Mouse (Mus musculus): Measurements from ENCODE around the gene H2-M10.3.

DNA sequence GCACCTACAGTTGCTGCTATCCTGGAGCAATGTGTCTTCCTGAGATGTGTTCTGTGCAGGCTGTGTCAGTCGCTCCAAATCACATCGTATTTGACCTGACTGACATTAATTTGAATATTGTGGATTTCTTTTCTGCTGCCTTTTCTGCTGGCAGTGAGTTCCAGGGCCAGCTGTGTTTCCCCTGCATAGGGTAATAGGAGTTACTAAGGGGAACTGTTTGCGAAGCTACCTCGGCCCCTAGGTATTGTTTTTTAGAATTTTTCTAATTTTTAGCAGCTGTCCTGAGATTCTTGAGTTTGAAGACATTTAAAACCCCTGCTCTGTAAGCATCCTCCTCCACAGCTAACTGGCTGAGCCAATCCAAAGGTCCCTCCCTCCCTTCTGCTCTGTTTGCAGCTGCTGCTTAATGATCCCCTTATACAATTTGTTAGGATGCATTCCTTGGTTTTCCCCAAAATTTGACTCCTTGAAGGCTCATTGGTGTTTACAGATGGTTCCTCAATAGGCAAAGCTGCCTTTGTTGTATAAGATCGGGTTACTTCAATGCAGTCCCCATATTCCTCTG is 52.4 kb downstream of the H2-M10.3 start:
- TF ChIP-seq CTCF (IDR thresholded peaks at IDR 0.05 in 2 of 3, conservative IDR thresholded peaks at IDR 0.05 in 1 of 3; ENCODE audit: control insufficient read depth in 1 of 3, insufficient read depth in 1 of 3, low read depth in 2 of 3, low read length in 3 of 3, poor library complexity in 1 of 3, severe bottlenecking in 1 of 3) (no peak), MXI1 (IDR thresholded peaks at IDR 0.05; ENCODE audit: low read depth, low read length) (no peak), RCOR1 (IDR thresholded peaks at IDR 0.05; ENCODE audit: low read depth, low read length) (no peak), KAT2A (conservative IDR thresholded peaks at IDR 0.05; ENCODE audit: low read depth, low read length) (no peak), POLR2A (IDR thresholded peaks at IDR 0.05; ENCODE audit: control insufficient read depth in 1 of 2, insufficient read depth in 1 of 2, low read depth in 1 of 2, low read length in 2 of 2, poor library complexity in 1 of 2) (no peak), NELFE (IDR thresholded peaks at IDR 0.05; ENCODE audit: low read depth, low read length) (no peak), MAX (IDR thresholded peaks at IDR 0.05; ENCODE audit: low read length) (no peak), GABPA (IDR thresholded peaks at IDR 0.05; ENCODE audit: low read depth, low read length) (no peak), USF1 (IDR thresholded peaks at IDR 0.05; ENCODE audit: low read depth, low read length) (no peak), SMC3 (IDR thresholded peaks at IDR 0.05; ENCODE audit: low read depth, low read length) (no peak), MAFK (IDR thresholded peaks at IDR 0.05; ENCODE audit: borderline replicate concordance, low read depth, low read length) (no peak), ZMIZ1 (IDR thresholded peaks at IDR 0.05; ENCODE audit: low read depth, low read length) (no peak), MYC (IDR thresholded peaks at IDR 0.05; ENCODE audit: low read depth, low read length) (no peak)

All from MEL (cell line).